Mouse (Mus musculus): ENCODE results near the gene Trmt10c.
A peak's percentile ranks its signal among the peaks of the same experiment; 100 is the strongest.
"Not testable (repeated sequence)": the region's sequence is repeated elsewhere in the genome, so short reads cannot be mapped to it uniquely, and the experiment has no call there.

Trmt10c gene

GRCm38 (mm10) chr16:56048038-56048437, 10.4 kb upstream of the Trmt10c start, which contains the start of gene Senp7:
Senp7 (plus strand) TSS chr16:56048338.
- DNase-seq (ENCODE audit: low read depth, low spot score), result not testable (repeated sequence)

DNA sequence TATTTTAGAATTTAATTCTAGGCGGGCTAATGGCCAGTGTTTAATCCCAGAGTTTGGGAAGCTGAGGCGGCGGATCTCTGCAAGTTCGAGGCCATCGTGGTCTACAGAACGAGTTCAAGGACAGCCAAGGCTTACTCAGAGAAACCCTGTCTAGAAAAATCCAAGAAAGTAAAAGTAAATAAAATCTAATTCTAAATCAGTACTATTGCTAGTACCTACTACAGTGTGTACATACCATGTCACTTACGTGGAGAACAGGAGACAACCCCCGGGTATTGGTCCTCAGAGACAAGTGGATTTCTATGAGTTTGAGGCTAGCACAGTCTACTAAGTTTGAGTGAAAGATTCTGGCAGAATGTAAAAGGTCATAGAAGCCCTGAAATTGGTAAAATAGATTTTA, 471 bp upstream of the Trmt10c start:
- DNase-seq (ENCODE audit: low read depth, low spot score), result no peak

GRCm38 (mm10) chr16:56036501-56036900, 1.1 kb downstream of the Trmt10c start:
- no peak for DNase-seq (ENCODE audit: low read depth, low spot score)

- DNase-seq (ENCODE audit: low read depth, low spot score), result no peak
Measured at GRCm38 (mm10) chr16:56034566-56034965, 3.1 kb downstream of the Trmt10c start.

- DNase-seq (ENCODE audit: low read depth, low spot score), result peak; percentile 100
Measured at GRCm38 (mm10) chr16:56029661-56030082, 7.9 kb downstream of the Trmt10c start, which contains the start of gene Pcnp. Pcnp (minus strand) TSS chr16:56029739.

GRCm38 (mm10) chr16:56028722-56029551, 8.7 kb downstream of the Trmt10c start:
- DNase-seq (ENCODE audit: low read depth, low spot score), result peak; percentile 65

GRCm38 (mm10) chr16:56027854-56028629, 9.6 kb downstream of the Trmt10c start:
- no peak for DNase-seq (ENCODE audit: low read depth, low spot score)

GRCm38 (mm10) chr16:56019660-56020059, 18.0 kb downstream of the Trmt10c start:
- DNase-seq (ENCODE audit: low read depth, low spot score), result no peak

DNA sequence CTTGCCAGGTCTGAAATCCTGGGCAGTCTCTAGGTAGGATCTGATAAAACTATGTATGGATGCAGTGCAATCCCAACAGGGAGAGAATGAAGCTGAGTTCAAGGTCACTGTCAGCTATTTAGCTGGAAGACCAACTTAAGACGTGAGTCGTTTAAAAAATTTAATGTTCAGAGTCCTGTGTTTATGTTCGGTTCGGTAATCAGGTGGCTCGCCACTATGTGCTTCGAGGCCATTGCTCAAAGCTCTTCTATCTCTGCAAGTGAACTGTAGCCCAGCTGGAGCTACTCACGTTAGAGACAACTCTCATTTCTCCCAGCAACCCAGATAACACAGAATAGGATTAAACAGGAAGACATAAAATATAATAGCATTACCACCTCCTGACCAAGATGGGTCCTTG, 23.5 kb downstream of the Trmt10c start:
- DNase-seq (ENCODE audit: low read depth, low spot score), result no peak

DNA sequence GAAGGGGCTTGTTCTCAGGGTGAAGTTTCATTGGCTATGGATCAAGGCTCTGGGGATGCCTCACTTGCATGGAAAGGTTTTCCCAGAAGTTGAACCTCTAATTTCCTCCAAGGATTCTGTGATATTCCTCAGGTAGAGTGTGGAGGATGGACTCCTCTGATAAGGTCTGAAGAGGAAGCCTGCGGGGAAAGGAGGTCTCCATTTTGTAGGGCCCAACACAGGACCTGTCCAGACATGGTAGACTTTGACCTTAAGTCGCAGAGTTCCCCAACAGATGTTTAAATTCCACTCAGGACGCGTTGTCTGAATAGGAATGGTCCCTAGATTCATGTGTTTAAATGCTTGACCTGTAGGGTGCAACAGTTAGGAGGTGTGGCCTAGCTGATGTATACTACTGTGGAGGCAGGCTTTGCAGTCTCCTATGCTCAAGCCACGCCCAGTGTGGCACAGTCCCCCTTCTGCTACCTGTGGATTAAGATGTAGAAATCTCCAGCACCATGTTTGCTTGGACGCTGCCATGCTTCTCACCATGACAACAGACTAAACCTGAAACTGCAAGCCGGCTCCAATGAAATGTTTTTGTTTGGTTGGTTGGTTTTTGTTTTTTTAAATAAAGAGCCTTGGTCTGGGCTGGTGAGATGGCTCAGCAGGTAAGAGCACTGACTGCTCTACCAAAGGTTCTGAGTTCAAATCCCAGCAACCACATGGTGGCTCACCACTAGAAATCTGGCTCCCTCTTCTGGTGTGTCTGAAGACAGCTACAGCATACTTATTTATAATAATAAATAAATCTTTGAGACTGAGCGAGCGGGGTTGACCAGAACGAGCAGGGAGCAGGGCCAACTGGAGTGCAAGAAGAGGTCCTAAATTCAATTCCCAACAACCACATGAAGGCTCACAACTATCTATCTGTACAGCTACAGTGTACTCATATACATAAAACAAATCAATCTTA, 24.6 kb downstream of the Trmt10c start:
- no peak for DNase-seq (ENCODE audit: low read depth, low spot score)

GRCm38 (mm10) chr16:56008862-56009261, 28.8 kb downstream of the Trmt10c start:
- no peak for DNase-seq (ENCODE audit: low read depth, low spot score)

- peak; percentile 45 for DNase-seq (ENCODE audit: low read depth, low spot score)
Measured at GRCm38 (mm10) chr16:56006798-56007197, 30.8 kb downstream of the Trmt10c start.

DNA sequence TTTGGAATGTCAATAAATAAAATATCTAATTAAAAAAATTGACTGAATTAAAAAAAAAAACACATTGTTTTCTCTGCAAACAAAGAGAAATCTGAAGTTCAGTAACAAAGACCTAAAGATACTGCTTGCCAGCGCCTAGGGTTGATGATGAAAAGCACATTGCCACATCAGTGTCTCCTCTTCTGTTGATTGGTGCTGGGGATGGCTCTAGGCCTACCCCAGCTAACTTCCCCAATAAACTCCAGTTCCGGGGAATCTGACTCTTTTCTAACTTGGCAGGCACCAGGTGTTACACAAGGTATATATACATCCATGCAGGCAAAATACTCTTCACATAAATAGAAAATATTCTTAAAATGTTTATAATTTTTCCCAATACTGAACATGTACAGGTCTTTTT, 43.4 kb downstream of the Trmt10c start:
- no peak for DNase-seq (ENCODE audit: low read depth, low spot score)

GRCm38 (mm10) chr16:55990311-55990710, 47.3 kb downstream of the Trmt10c start:
- DNase-seq (ENCODE audit: low read depth, low spot score), result no peak

- DNase-seq (ENCODE audit: low read depth, low spot score), result no peak
Measured at GRCm38 (mm10) chr16:55986001-55986400, 51.6 kb downstream of the Trmt10c start.

Data from brain, adult 2 months (tissue).